Comparison of ENCODE assay signal across 12 mouse cellular contexts in genomic region chr8:104413770-104414169, GRCm38 (mm10). TPM values are rescaled to one million over a fixed set of nuclear protein-coding genes. Genes with fewer than 3 reads are reported as not detected.
A peak's percentile ranks its signal among the peaks of the same experiment; 100 is the strongest.
DNase-seq lines count a peak whose midpoint lies in the region; ATAC-seq and TF ChIP-seq lines count a peak whose summit lies in the region.
"Had no signal": no experiment of that assay in that cellular context is flagged by ENCODE, and none has a peak within 500 bp of the region (broad histone marks: within the 10 kb centered on the region; RNA-seq: fewer than 3 reads in every experiment).

No protein-coding gene starts in this region.

- H3K27me3 ChIP-seq in heart, embryonic 11.5 days (ENCODE audit: control insufficient read depth, insufficient read depth, low read length), result no peaks in the 10 kb centered on the region
- no peaks in the 10 kb centered on the region for H3K27me3 ChIP-seq in limb, embryonic 12.5 days
- no peaks in the 10 kb centered on the region for H3K27me3 ChIP-seq in limb, embryonic 10.5 days (ENCODE audit: low read depth, poor library complexity, severe bottlenecking)
- no peaks in the 10 kb centered on the region for H3K27me3 ChIP-seq in hindbrain, postnatal 0 days (ENCODE audit: insufficient read depth, low read length)
- H3K27me3 ChIP-seq in neural tube, embryonic 15.5 days (replicated peaks), result no peaks in the 10 kb centered on the region

- 58% methylated on average over 4 of the region's 4 CpGs for WGBS in heart, embryonic 11.5 days (ENCODE audit: insufficient replicate concordance)
- WGBS in limb, embryonic 12.5 days, result 84% methylated on average over 4 of the region's 4 CpGs
- 84% methylated on average over 4 of the region's 4 CpGs for WGBS in limb, embryonic 10.5 days
- 80% methylated on average over 4 of the region's 4 CpGs for WGBS in hindbrain, postnatal 0 days
- 86% methylated on average over 4 of the region's 4 CpGs for WGBS in neural tube, embryonic 15.5 days

- 0 out of 2 replicates have a peak, but pooled peaks have one; percentile 25 for ATAC-seq in heart, embryonic 11.5 days (replicated peaks; ENCODE audit: insufficient number of reproducible peaks, low FRiP score, low TSS enrichment)
- 0 out of 2 replicates have a peak, but pooled peaks have one; percentile 49 for ATAC-seq in limb, embryonic 12.5 days (ENCODE audit: insufficient number of reproducible peaks, insufficient read depth, low FRiP score, low TSS enrichment, low read depth)
- ATAC-seq in hindbrain, postnatal 0 days, result peak; percentile 30; the same call in 1 of the 2 replicates
- ATAC-seq in neural tube, embryonic 15.5 days (ENCODE audit: low FRiP score), result 0 out of 2 replicates have a peak, but pooled peaks have one; percentile 6
- no peak for ATAC-seq in frontal cortex, adult (ENCODE audit: low TSS enrichment)

- no peak overlapping the region for H3K27ac ChIP-seq in heart, embryonic 11.5 days (ENCODE audit: low read depth, low read length)
- H3K27ac ChIP-seq in limb, embryonic 12.5 days, result no peak overlapping the region
- no peak overlapping the region for H3K27ac ChIP-seq in limb, embryonic 10.5 days
- no peak overlapping the region for H3K27ac ChIP-seq in hindbrain, postnatal 0 days
- no peak overlapping the region for H3K27ac ChIP-seq in neural tube, embryonic 15.5 days (replicated peaks)

- H3K36me3 ChIP-seq in heart, embryonic 11.5 days (ENCODE audit: control insufficient read depth, insufficient read depth, low read length), result peaks cover 11% of the 10 kb centered on the region
- H3K36me3 ChIP-seq in limb, embryonic 12.5 days, result peaks cover 18% of the 10 kb centered on the region
- peaks cover 20% of the 10 kb centered on the region for H3K36me3 ChIP-seq in limb, embryonic 10.5 days
- peaks cover 10% of the 10 kb centered on the region; the same call in 1 of the 2 replicates for H3K36me3 ChIP-seq in hindbrain, postnatal 0 days (ENCODE audit: insufficient read depth, low read length)
- peaks cover 13% of the 10 kb centered on the region for H3K36me3 ChIP-seq in neural tube, embryonic 15.5 days

- no peak for DNase-seq in heart, postnatal 4 days
- DNase-seq in limb, embryonic 10.5 days (ENCODE audit: low spot score), result no peak
- DNase-seq in hindbrain, postnatal 0 days (ENCODE audit: low spot score), result no peak
- no peak for DNase-seq in retina, embryonic 14.5 days (ENCODE audit: low spot score)
- DNase-seq: cerebellum, postnatal 14 days; kidney, adult 18-20 months; liver; thymus, adult 18-20 months had no signal

- no peak for TF ChIP-seq CTCF in hindbrain, postnatal 0 days (IDR thresholded peaks at IDR 0.05; ENCODE audit: low read depth)

- no peak overlapping the region for H3K4me2 ChIP-seq in heart, embryonic 11.5 days
- H3K4me2 ChIP-seq in limb, embryonic 12.5 days, result no peak overlapping the region
- H3K4me2 ChIP-seq in hindbrain, postnatal 0 days (ENCODE audit: low read depth, low read length), result no peak overlapping the region
- no peak overlapping the region for H3K4me2 ChIP-seq in neural tube, embryonic 15.5 days

- no peak overlapping the region for H3K9ac ChIP-seq in heart, embryonic 11.5 days (ENCODE audit: low read depth, low read length)
- H3K9ac ChIP-seq in limb, embryonic 12.5 days (replicated peaks), result 0 out of 2 replicates have a peak overlapping the region, but pooled peaks have one; percentile 8
- no peak overlapping the region for H3K9ac ChIP-seq in hindbrain, postnatal 0 days (replicated peaks; ENCODE audit: low read length)
- no peak overlapping the region for H3K9ac ChIP-seq in neural tube, embryonic 15.5 days (replicated peaks)

- peaks cover 7% of the 10 kb centered on the region; the same call in 1 of the 2 replicates for H3K4me1 ChIP-seq in heart, embryonic 11.5 days (ENCODE audit: control insufficient read depth, insufficient read depth, low read length)
- no peaks in the 10 kb centered on the region for H3K4me1 ChIP-seq in limb, embryonic 12.5 days (replicated peaks)
- no peaks in the 10 kb centered on the region for H3K4me1 ChIP-seq in limb, embryonic 10.5 days
- no peaks in the 10 kb centered on the region for H3K4me1 ChIP-seq in hindbrain, postnatal 0 days (ENCODE audit: insufficient read depth, low read length)
- H3K4me1 ChIP-seq in neural tube, embryonic 15.5 days, result no peaks in the 10 kb centered on the region

- no peak overlapping the region for H3K4me3 ChIP-seq in heart, embryonic 11.5 days (ENCODE audit: low read depth, low read length)
- no peak overlapping the region for H3K4me3 ChIP-seq in limb, embryonic 12.5 days (replicated peaks)
- H3K4me3 ChIP-seq in limb, embryonic 10.5 days, result no peak overlapping the region
- no peak overlapping the region for H3K4me3 ChIP-seq in hindbrain, postnatal 0 days (ENCODE audit: low read length)
- H3K4me3 ChIP-seq in neural tube, embryonic 15.5 days (replicated peaks), result no peak overlapping the region

- no peaks in the 10 kb centered on the region for H3K9me3 ChIP-seq in heart, embryonic 11.5 days (replicated peaks; ENCODE audit: control insufficient read depth, low read length)
- H3K9me3 ChIP-seq in limb, embryonic 12.5 days, result no peaks in the 10 kb centered on the region
- H3K9me3 ChIP-seq in limb, embryonic 10.5 days (replicated peaks), result no peaks in the 10 kb centered on the region
- no peaks in the 10 kb centered on the region for H3K9me3 ChIP-seq in hindbrain, postnatal 0 days (ENCODE audit: low read length)
- H3K9me3 ChIP-seq in neural tube, embryonic 15.5 days (replicated peaks), result no peaks in the 10 kb centered on the region

RNA-seq across cellular contexts. Expression of gene Cmtm4, which starts 18.2 kb away (rescaled TPM):
- polyA plus RNA-seq in heart, embryonic 11.5 days (2014; fragmentation: Nextera tagmentation; extraction: Ambion mirVana), result 1.9 and 2.2 TPM in 2 replicates
- total RNA-seq in heart, postnatal 4 days (2021), result 10 to 100 TPM; 17.1 to 17.2 TPM
- polyA plus RNA-seq in limb, embryonic 12.5 days (2016; fragmentation: Nextera tagmentation; extraction: Ambion mirVana), result 3.2 TPM in 2 replicates
- 1.8 and 2.3 TPM in 2 replicates for polyA plus RNA-seq in limb, embryonic 10.5 days (2016; fragmentation: Nextera tagmentation; extraction: Ambion mirVana)
- total RNA-seq in hindbrain, postnatal 0 days (2014; rRNA removed), result 38.4 and 40.5 TPM in 2 replicates
- polyA plus RNA-seq in hindbrain, postnatal 0 days (2015; fragmentation: Nextera tagmentation; extraction: Ambion mirVana), result 2.7 and 2.9 TPM in 2 replicates
- 2.4 and 2.6 TPM in 2 replicates for polyA plus RNA-seq in neural tube, embryonic 15.5 days (2015; fragmentation: Nextera tagmentation; extraction: Ambion mirVana)

RNA-seq across cellular contexts. Expression of gene Dync1li2, which starts 29.1 kb away (rescaled TPM):
- polyA plus RNA-seq in heart, embryonic 11.5 days (2014; fragmentation: Nextera tagmentation; extraction: Ambion mirVana), result 43.0 and 52.9 TPM in 2 replicates
- 100 to 1,000 TPM in 1 of 2 experiments, 10 to 100 TPM in 1; 92.6 to 107 TPM for total RNA-seq in heart, postnatal 4 days (2021)
- 79.0 and 83.5 TPM in 2 replicates for polyA plus RNA-seq in limb, embryonic 12.5 days (2016; fragmentation: Nextera tagmentation; extraction: Ambion mirVana)
- 58.6 and 69.9 TPM in 2 replicates for polyA plus RNA-seq in limb, embryonic 10.5 days (2016; fragmentation: Nextera tagmentation; extraction: Ambion mirVana)
- total RNA-seq in hindbrain, postnatal 0 days (2014; rRNA removed), result 59.0 and 59.1 TPM in 2 replicates
- 71.1 and 73.9 TPM in 2 replicates for polyA plus RNA-seq in hindbrain, postnatal 0 days (2015; fragmentation: Nextera tagmentation; extraction: Ambion mirVana)
- 83.4 and 98.1 TPM in 2 replicates for polyA plus RNA-seq in neural tube, embryonic 15.5 days (2015; fragmentation: Nextera tagmentation; extraction: Ambion mirVana)
